Mouse (Mus musculus) hindbrain, embryonic 14.5 days (tissue): Measurements from ENCODE around the gene Cebpe. TPM values are rescaled to one million over a fixed set of nuclear protein-coding genes. Genes with fewer than 3 reads are reported as not detected.

Source experiments
- ATAC-seq: fragments of 200-750 bp; cut with Nextera tagmentation; 2 replicates; pipeline ENCODE4 v1.8.0; 2017; ENCODE audit warnings: moderate number of reproducible peaks, mild to moderate bottlenecking, moderate TSS enrichment, moderate library complexity; ENCODE audit not compliant: low FRiP score
- DNase-seq: peaks from one replicate; pipeline ENCODE4 v3.0.0-alpha.2; 2015; ENCODE audit warnings: low spot score
- H3K27ac ChIP-seq: fragments of 300-500 bp; sonication (generic); 2 replicates; pipeline ENCODE4 v1.5.1; 2014; ENCODE audit warnings: mild to moderate bottlenecking, moderate library complexity
- H3K27me3 ChIP-seq: fragments of 300-500 bp; sonication (generic); 2 replicates; pipeline ENCODE4 v1.6.1; 2014; ENCODE audit warnings: mild to moderate bottlenecking, low read length, mixed read lengths; ENCODE audit not compliant: control insufficient read depth, insufficient read depth
- H3K36me3 ChIP-seq: fragments of 300-500 bp; sonication (generic); replicated peaks from 2 replicates; pipeline ENCODE4 v1.6.1; 2014; ENCODE audit not compliant: control insufficient read depth, insufficient read depth
- H3K4me1 ChIP-seq: fragments of 300-500 bp; sonication (generic); replicated peaks from 2 replicates; pipeline ENCODE4 v1.6.1; 2014; ENCODE audit warnings: antibody characterized with exemption, low read length, mixed read lengths; ENCODE audit not compliant: control insufficient read depth, insufficient read depth
- H3K4me2 ChIP-seq: fragments of 300-500 bp; sonication (generic); replicated peaks from 2 replicates; pipeline ENCODE4 v1.6.1; 2014; ENCODE audit warnings: mild to moderate bottlenecking, moderate library complexity
- H3K4me3 ChIP-seq: fragments of 300-500 bp; sonication (generic); replicated peaks from 2 replicates; pipeline ENCODE4 v1.5.1; 2014; ENCODE audit warnings: mild to moderate bottlenecking, low read length
- H3K9ac ChIP-seq: fragments of 300-500 bp; sonication (generic); 2 replicates; pipeline ENCODE4 v1.6.1; 2014
- H3K9me3 ChIP-seq: fragments of 300-500 bp; sonication (generic); 2 replicates; pipeline ENCODE4 v1.6.1; 2016; ENCODE audit warnings: low read length; ENCODE audit not compliant: control insufficient read depth
- WGBS: fragments of 180-500 bp; shearing (Covaris S2); extraction: QIAGEN DNeasy Blood & Tissue Kit; methylation state at CpG from one replicate; pipeline ENCODE4 v1.1.7; 2014; 5-methylcytosine and 5-hydroxymethylcytosine counted together
- polyA plus RNA-seq: library from polyadenylated mRNA; unstranded; fragments of >200 nt; fragmentation: Nextera tagmentation; extraction: Ambion mirVana; gene quantifications from 2 replicates; pipeline ENCODE4 v1.2.1, GENCODE M21; 2014

Gene Cebpe
- not detected in 2 replicates for polyA plus RNA-seq

GRCm38 (mm10) chr14:54712074-54712473 is at the start of gene Cebpe:
Cebpe (minus strand) TSS chr14:54712174.
- H3K27ac ChIP-seq = no peak within 1 kb of the TSS
- 86% methylated on average over 7 of the region's 7 CpGs for WGBS
- no peak within 1 kb of the TSS for H3K4me2 ChIP-seq
- no peak within 1 kb of the TSS for H3K9ac ChIP-seq
- H3K9me3 ChIP-seq = no peaks in the 10 kb centered on the region
- no peak for ATAC-seq
- no peaks in the 10 kb centered on the region for H3K27me3 ChIP-seq
- H3K36me3 ChIP-seq = no peaks in the 10 kb centered on the region
- no peaks in the 10 kb centered on the region for H3K4me1 ChIP-seq
- H3K4me3 ChIP-seq = no peak within 1 kb of the TSS
- DNase-seq = no peak

DNA sequence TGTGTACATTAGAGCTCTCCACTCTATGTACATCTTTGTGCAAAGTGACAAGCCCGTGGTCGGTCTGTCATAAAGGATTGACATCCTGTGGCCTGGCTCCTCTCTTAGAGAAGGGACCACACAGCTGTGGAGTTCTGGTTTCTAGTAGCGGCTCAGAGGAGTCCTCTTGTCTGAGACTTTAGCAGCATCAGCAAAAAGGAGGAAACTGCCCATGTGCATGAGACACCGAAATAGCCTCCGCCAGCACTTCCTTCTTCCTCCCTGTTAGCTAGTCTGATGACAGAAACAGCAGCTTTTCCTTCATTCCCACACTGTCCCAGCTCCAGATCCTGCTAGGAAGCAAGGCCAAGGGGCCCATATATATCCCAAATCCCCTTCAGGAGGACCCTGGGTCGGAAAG is 44.4 kb upstream of the Cebpe start:
- Histone ChIP-seq H3K4me2 (no peak overlapping the region), H3K27ac (no peak overlapping the region), H3K36me3 (no peaks in the 10 kb centered on the region), H3K4me3 (no peak overlapping the region), H3K4me1 (peaks cover 9% of the 10 kb centered on the region), H3K9ac (no peak overlapping the region), H3K9me3 (no peaks in the 10 kb centered on the region), H3K27me3 (no peaks in the 10 kb centered on the region)
- no peak for DNase-seq
- ATAC-seq = 0 out of 2 replicates have a peak, but pooled peaks have one; percentile 17
- 83% methylated on average over 6 of the region's 6 CpGs for WGBS

GRCm38 (mm10) chr14:54754602-54755018 is 42.6 kb upstream of the Cebpe start:
- H3K27ac ChIP-seq = peak overlapping the region; percentile 62
- DNase-seq = peak; percentile 34
- no peak overlapping the region for H3K9ac ChIP-seq
- H3K4me3 ChIP-seq = no peak overlapping the region
- peaks cover 9% of the 10 kb centered on the region for H3K4me1 ChIP-seq
- no peak overlapping the region for H3K4me2 ChIP-seq
- H3K9me3 ChIP-seq = no peaks in the 10 kb centered on the region
- H3K27me3 ChIP-seq = no peaks in the 10 kb centered on the region
- WGBS = 24% methylated on average over 6 of the region's 6 CpGs
- no peaks in the 10 kb centered on the region for H3K36me3 ChIP-seq
- no peak for ATAC-seq

- Histone ChIP-seq H3K4me3 (no peak overlapping the region), H3K27me3 (no peaks in the 10 kb centered on the region), H3K9me3 (no peaks in the 10 kb centered on the region), H3K27ac (no peak overlapping the region), H3K4me1 (peaks cover 9% of the 10 kb centered on the region), H3K4me2 (no peak overlapping the region), H3K9ac (no peak overlapping the region), H3K36me3 (no peaks in the 10 kb centered on the region)
- ATAC-seq = no peak
- WGBS = 73% methylated on average over 13 of the region's 14 CpGs
- DNase-seq = no peak
Measured at GRCm38 (mm10) chr14:54753986-54754601, 42.1 kb upstream of the Cebpe start.

DNA sequence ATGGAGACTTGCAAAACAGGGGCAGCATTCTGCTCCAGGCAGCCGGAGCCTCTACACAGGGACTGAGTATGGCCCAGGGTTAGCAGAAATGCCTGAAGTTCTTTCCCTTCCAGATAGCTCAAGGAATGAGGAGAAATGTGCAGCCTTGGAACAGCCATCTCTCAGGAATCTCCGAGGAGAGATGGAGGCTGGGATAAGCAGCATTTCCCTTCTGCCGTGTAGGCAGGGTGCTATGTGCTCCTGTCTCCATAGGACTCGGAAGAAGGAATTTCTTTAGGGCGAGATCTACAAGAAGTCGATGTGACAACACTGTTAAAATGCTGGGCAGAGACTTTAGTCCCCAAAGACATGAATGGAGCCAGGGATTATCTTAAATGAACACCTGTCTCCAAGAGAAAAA is 41.0 kb upstream of the Cebpe start:
- no peak overlapping the region for H3K4me2 ChIP-seq
- no peaks in the 10 kb centered on the region for H3K9me3 ChIP-seq
- DNase-seq (no peak), ATAC-seq (no peak)
- H3K4me1 ChIP-seq = peaks cover 9% of the 10 kb centered on the region
- H3K36me3 ChIP-seq = no peaks in the 10 kb centered on the region
- H3K27ac ChIP-seq = no peak overlapping the region
- no peak overlapping the region for H3K4me3 ChIP-seq
- H3K27me3 ChIP-seq = no peaks in the 10 kb centered on the region
- 89% methylated on average over 6 of the region's 6 CpGs for WGBS
- no peak overlapping the region for H3K9ac ChIP-seq

DNA sequence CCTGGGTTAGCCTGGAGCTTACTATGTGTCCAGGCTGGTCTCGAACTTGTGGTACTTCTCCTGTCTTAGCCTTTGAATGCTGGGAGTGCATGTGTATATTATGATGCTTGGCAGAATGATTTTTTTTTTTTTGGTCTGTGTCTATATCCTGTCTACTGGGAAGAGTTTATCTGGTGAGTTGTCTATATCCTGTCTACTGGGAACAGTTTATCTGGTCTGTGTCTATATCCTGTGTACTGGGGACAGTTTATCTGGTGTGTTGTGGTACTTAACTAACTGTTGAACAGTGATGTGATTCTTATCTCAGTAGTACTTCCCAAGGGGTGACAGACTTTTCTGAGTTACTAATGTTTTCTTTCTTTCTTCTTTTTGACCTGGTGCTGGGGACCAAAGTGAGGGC is 39.8 kb upstream of the Cebpe start:
- H3K9ac ChIP-seq = no peak overlapping the region
- H3K9me3 ChIP-seq = no peaks in the 10 kb centered on the region
- H3K4me3 ChIP-seq = no peak overlapping the region
- no peaks in the 10 kb centered on the region for H3K36me3 ChIP-seq
- H3K4me1 ChIP-seq = peaks cover 9% of the 10 kb centered on the region
- H3K27me3 ChIP-seq = no peaks in the 10 kb centered on the region
- ATAC-seq = no peak
- H3K27ac ChIP-seq = no peak overlapping the region
- DNase-seq = no peak
- no peak overlapping the region for H3K4me2 ChIP-seq
- 91% methylated on average over 1 of the region's 1 CpGs for WGBS

DNA sequence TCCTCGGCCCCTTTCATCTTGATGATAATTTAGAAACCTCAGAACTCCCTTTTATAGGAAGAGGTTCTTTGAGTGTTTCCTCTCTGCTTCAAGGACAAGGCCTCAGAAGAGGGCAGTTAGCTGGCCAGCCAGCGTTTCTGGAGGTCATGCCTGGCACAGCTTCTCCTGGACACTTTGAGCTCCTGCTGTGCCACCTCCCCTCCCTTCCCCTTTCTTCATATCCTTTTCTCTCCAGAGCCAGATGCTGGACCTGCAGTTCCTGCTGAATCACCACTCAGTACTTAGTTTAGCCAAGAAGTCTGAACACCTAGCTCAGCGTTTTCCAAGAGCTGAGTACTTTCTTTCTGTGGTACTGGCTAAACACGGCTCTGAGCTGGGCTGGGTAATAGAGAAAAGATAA is 37.3 kb upstream of the Cebpe start:
- Histone ChIP-seq H3K27me3 (no peaks in the 10 kb centered on the region), H3K36me3 (no peaks in the 10 kb centered on the region), H3K4me1 (0 out of 2 replicates have a peak, but pooled peaks cover 4% of the 10 kb centered on the region), H3K9me3 (no peaks in the 10 kb centered on the region), H3K9ac (no peak overlapping the region), H3K4me2 (no peak overlapping the region), H3K4me3 (no peak overlapping the region), H3K27ac (0 out of 2 replicates have a peak overlapping the region, but pooled peaks have one; percentile 22)
- DNase-seq = no peak
- WGBS = 68% methylated on average over 4 of the region's 4 CpGs
- no peak for ATAC-seq

DNA sequence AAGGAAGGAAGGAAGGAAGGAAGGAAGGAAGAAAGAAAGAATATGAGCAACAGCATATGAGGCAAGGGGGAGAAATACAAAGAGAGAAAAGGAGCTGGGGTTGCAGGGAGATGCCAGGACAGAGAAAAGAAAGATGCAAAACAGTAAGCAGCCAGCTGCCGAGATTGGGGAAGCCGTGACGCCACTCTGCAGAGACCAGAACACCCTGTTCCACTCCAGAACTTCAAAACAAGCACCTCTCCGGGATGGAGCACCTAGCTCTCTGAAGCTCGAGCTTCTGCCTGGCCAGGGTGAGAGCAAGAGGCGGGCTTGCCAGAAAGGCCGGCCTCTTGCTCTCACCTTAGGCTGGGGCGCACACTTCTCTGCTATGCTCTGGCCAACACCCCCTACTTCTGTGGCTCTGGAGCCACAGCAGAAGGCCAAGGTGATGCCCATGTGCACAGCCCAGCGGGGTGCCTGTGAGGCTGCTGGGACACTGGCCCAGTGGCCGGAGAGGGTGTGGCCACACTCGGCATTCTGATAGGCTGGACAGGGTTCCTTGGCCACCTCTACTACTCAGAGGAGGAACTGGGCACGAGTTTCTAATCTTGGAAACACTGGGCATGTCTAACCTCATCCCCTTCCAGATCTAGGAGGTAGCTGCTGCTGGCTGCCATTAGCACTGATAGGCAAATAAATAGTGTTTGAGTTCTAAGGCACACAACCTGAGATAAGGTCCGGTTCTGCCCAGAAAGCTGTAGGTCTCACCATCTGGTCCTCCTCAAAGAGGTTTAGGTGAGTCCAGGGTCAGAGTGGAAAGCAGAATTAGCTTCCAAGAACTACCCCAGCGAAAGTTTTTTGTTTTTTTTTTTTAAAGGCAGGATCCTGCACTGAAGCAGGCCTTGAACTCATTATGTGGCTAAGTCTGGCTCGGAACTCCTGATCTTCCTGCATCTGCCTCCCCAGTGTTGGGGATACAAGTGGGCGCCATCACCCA is 36.3 kb upstream of the Cebpe start:
- no peak for ATAC-seq
- H3K4me2 ChIP-seq = no peak overlapping the region
- H3K9me3 ChIP-seq = no peaks in the 10 kb centered on the region
- no peak overlapping the region for H3K9ac ChIP-seq
- no peaks in the 10 kb centered on the region for H3K4me1 ChIP-seq
- DNase-seq = no peak
- no peak overlapping the region for H3K27ac ChIP-seq
- no peak overlapping the region for H3K4me3 ChIP-seq
- H3K27me3 ChIP-seq = no peaks in the 10 kb centered on the region
- 90% methylated on average over 16 of the region's 16 CpGs for WGBS
- H3K36me3 ChIP-seq = no peaks in the 10 kb centered on the region

GRCm38 (mm10) chr14:54746038-54746437 is 34.1 kb upstream of the Cebpe start:
- Histone ChIP-seq H3K9ac (no peak overlapping the region), H3K36me3 (no peaks in the 10 kb centered on the region), H3K9me3 (no peaks in the 10 kb centered on the region), H3K27me3 (no peaks in the 10 kb centered on the region), H3K4me2 (no peak overlapping the region), H3K27ac (no peak overlapping the region), H3K4me1 (no peaks in the 10 kb centered on the region), H3K4me3 (no peak overlapping the region)
- ATAC-seq (no peak), DNase-seq (no peak)
- WGBS = 96% methylated on average over 9 of the region's 9 CpGs
